Mouse (Mus musculus) hindbrain, embryonic 13.5 days (tissue): Measurements from ENCODE around the gene Hist1h2bc. TPM values are rescaled to one million over a fixed set of nuclear protein-coding genes. Genes with fewer than 3 reads are reported as not detected.
A peak's percentile ranks its signal among the peaks of the same experiment; 100 is the strongest.
"Not testable (repeated sequence)": the region's sequence is repeated elsewhere in the genome, so short reads cannot be mapped to it uniquely, and the experiment has no call there.

ENCODE experiments used
- ATAC-seq: fragments of 200-750 bp; cut with Nextera tagmentation; 2 replicates; pipeline ENCODE4 v1.8.0; 2017; ENCODE audit warnings: moderate TSS enrichment; ENCODE audit not compliant: low FRiP score
- H3K27ac ChIP-seq: fragments of 300-500 bp; sonication (generic); 2 replicates; pipeline ENCODE4 v1.5.1; 2015; ENCODE audit warnings: inconsistent platforms, mild to moderate bottlenecking, moderate library complexity
- H3K27me3 ChIP-seq: fragments of 300-500 bp; sonication (generic); 2 replicates; pipeline ENCODE4 v1.6.1; 2015; ENCODE audit warnings: mild to moderate bottlenecking, inconsistent platforms
- H3K36me3 ChIP-seq: fragments of 300-500 bp; sonication (generic); 2 replicates; pipeline ENCODE4 v1.6.1; 2015; ENCODE audit warnings: mild to moderate bottlenecking, inconsistent platforms
- H3K4me1 ChIP-seq: fragments of 300-500 bp; sonication (generic); replicated peaks from 2 replicates; pipeline ENCODE4 v1.6.1; 2015; ENCODE audit warnings: inconsistent platforms
- H3K4me2 ChIP-seq: fragments of 300-500 bp; sonication (generic); 2 replicates; pipeline ENCODE4 v1.6.1; 2015; ENCODE audit warnings: inconsistent platforms, mild to moderate bottlenecking, moderate library complexity
- H3K4me3 ChIP-seq: fragments of 300-500 bp; sonication (generic); 2 replicates; pipeline ENCODE4 v1.5.1; 2015; ENCODE audit warnings: mild to moderate bottlenecking, inconsistent platforms
- H3K9ac ChIP-seq: fragments of 300-500 bp; sonication (generic); 2 replicates; pipeline ENCODE4 v1.6.1; 2015; ENCODE audit warnings: mild to moderate bottlenecking, inconsistent platforms
- H3K9me3 ChIP-seq: fragments of 300-500 bp; sonication (generic); 2 replicates; pipeline ENCODE4 v1.6.1; 2016; ENCODE audit warnings: inconsistent platforms
- WGBS: fragments of 180-500 bp; shearing (Covaris S2); methylation state at CpG from one replicate; pipeline ENCODE4 v1.1.7; 2015; 5-methylcytosine and 5-hydroxymethylcytosine counted together
- polyA plus RNA-seq: library from polyadenylated mRNA; unstranded; fragments of >200 nt; fragmentation: Nextera tagmentation; extraction: Ambion mirVana; gene quantifications from 2 replicates; pipeline ENCODE4 v1.2.1, GENCODE M21; 2015

Hist1h2bc gene
- polyA plus RNA-seq, 1 experiment from 2014 or later = 23.1 TPM

DNA sequence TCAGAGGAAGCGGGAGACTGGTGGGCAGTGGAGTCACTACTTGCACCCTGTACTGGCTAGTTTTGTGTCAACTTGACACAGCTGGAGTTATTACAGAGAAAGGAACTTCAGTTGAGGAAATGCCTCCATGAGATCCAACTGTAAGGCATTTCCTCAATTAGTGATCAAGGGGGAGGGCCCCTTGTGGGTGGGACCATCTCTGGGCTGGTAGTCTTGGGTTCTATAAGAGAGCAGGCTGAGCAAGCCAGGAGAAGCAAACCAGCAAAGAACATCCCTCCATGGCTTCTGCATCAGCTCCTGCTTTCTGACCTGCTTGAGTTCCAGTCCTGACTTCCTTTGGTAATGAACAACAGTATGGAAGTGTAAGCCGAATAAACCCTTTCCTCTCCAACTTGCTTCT, 18.8 kb downstream of the Hist1h2bc start:
- not testable (repeated sequence) for H3K27ac ChIP-seq, H3K9ac ChIP-seq, H3K4me2 ChIP-seq, H3K9me3 ChIP-seq, ATAC-seq, H3K27me3 ChIP-seq, H3K36me3 ChIP-seq, H3K4me1 ChIP-seq, H3K4me3 ChIP-seq
- WGBS = 83% methylated on average over 2 of the region's 2 CpGs

DNA sequence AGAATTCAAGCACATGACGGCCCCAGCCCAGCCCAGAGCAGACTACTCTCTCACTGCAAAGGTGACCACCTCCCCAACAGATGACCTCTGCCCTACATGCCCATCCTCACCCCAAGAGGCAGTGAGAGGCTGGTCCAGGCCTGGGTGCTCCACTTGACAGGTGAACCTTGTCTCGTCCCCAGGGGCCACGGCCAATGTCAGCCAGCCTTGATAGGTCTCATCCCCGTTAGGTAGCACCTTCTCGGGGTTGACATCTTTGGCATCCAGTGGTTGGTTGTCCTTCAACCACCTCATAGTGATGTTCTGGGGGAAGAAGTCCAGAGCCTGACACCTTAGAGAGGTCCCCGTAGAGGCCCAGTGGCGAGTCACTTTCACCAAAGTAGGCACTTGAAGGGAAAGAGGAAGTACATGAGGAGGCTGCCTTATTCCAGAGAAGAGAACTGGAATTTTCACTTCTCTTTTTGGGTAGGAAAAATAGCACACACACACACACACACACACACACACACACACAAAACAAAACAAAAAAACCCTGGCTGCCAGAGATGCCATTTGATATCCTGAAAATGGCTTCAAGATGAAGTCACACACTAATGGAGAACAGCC, 21.9 kb downstream of the Hist1h2bc start:
- no peak overlapping the region for H3K9ac ChIP-seq
- H3K36me3 ChIP-seq = no peaks in the 10 kb centered on the region
- H3K9me3 ChIP-seq = no peaks in the 10 kb centered on the region
- H3K27me3 ChIP-seq = 0 out of 2 replicates have a peak, but pooled peaks cover 5% of the 10 kb centered on the region
- ATAC-seq = no peak
- H3K4me2 ChIP-seq = no peak overlapping the region
- H3K4me3 ChIP-seq = no peak overlapping the region
- no peak overlapping the region for H3K27ac ChIP-seq
- H3K4me1 ChIP-seq = peaks cover 14% of the 10 kb centered on the region
- WGBS = 95% methylated on average over 7 of the region's 7 CpGs

DNA sequence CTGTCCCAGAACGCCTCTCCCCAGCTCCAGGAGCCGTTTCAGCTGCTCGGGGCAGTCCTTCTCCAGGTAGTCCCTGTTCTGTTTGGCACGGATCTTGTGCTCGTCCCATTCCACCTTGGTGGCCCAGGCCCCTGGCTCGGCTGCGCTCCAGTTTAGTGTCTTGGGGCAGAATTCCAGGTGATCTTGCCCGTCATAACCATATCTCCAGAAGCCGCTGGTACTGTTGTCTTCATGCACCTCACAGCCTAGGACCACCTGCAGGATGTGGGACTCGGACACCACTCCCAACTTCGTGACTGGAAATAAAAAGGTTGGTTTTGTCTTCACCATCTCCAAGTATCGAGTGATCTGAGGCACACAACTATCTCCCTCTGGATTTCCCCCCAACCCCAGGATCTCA, 22.8 kb downstream of the Hist1h2bc start:
- ATAC-seq = no peak
- Histone ChIP-seq H3K4me2 (no peak overlapping the region), H3K36me3 (no peaks in the 10 kb centered on the region), H3K27ac (no peak overlapping the region), H3K4me3 (no peak overlapping the region), H3K9ac (no peak overlapping the region), H3K9me3 (no peaks in the 10 kb centered on the region), H3K4me1 (peaks cover 14% of the 10 kb centered on the region), H3K27me3 (peaks cover 10% of the 10 kb centered on the region; the same call in 1 of the 2 replicates)
- 96% methylated on average over 12 of the region's 12 CpGs for WGBS

DNA sequence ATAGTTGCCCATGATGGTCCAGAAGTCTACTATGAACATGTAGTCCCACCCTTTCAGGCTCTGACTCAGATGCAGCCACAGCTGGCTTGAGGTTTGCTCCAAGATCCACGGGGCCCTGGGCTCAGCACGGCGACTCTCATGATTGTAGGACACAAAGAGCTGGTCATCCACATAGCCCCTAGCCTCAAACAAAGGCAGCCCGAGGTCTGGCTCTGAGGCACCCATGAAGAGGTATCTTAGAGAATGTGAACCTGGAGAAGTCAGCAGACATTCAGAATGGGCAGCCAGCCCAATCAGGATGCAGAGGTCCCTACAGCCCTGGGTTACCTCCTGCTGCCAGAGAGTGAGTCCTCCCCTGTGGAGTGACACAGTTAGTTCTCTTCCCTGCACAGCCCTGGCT, 24.0 kb downstream of the Hist1h2bc start:
- Histone ChIP-seq H3K4me3 (no peak overlapping the region), H3K9ac (no peak overlapping the region), H3K9me3 (no peaks in the 10 kb centered on the region), H3K36me3 (no peaks in the 10 kb centered on the region), H3K4me2 (no peak overlapping the region), H3K27me3 (peaks cover 10% of the 10 kb centered on the region; the same call in 1 of the 2 replicates), H3K27ac (no peak overlapping the region), H3K4me1 (peaks cover 14% of the 10 kb centered on the region)
- ATAC-seq = no peak
- 89% methylated on average over 4 of the region's 4 CpGs for WGBS

DNA sequence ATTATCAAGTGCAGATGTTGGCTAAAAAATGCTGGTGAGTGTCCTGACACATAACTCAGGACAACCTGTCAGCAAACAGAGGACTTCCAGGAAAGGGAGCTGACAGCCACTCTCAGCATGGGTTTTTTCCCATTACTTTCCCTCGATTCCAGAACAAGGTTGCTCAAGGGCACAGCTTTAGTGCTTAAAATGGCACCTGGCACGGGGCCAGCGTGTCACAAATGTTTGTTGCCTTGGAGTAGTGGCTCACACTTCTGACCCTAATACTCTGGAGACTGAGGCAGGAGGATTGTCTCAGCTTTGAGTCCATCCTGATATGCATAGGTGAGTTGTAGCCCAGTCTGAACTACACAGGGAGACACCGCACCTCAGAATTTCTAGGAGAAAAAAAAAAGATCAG, 24.7 kb downstream of the Hist1h2bc start:
- H3K9me3 ChIP-seq = no peaks in the 10 kb centered on the region
- no peak overlapping the region for H3K27ac ChIP-seq
- peaks cover 14% of the 10 kb centered on the region for H3K4me1 ChIP-seq
- H3K4me3 ChIP-seq = no peak overlapping the region
- no peak overlapping the region for H3K9ac ChIP-seq
- ATAC-seq = no peak
- 83% methylated on average over 4 of the region's 4 CpGs for WGBS
- peaks cover 10% of the 10 kb centered on the region; the same call in 1 of the 2 replicates for H3K27me3 ChIP-seq
- no peak overlapping the region for H3K4me2 ChIP-seq
- no peaks in the 10 kb centered on the region for H3K36me3 ChIP-seq

DNA sequence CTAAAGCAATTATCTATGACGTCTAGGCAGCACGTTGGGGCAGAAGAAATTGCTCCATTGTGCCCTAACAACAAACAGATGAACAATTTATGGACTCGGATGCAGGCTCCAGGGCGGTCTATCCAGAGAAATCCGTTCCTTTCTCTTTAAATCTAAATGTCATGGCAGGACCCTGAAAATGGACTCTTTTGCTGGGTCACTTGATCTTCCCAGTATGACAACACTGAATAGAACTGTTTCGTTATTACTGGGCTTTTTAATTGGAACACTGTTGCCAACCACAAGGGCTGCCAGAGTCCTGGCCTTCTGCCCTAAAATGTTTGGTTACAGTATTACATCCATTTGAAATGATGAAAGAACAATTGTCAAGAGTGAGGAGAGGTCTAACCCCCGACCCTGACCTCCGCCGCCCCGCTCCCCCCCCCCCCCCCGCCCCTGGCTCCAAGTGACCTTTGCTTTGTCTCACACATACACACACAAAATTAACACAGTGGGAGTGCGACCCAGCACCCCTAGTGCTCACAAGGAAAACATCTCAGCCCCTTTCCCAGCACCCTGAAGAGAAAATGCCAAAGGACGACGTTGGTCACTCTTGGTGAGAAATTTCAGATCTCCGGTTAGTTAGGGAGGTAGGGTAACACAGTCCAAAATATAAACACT, 25.8 kb downstream of the Hist1h2bc start:
- no peak for ATAC-seq
- peak overlapping the region; percentile 62; the same call in 1 of the 2 replicates for H3K9ac ChIP-seq
- peak overlapping the region; percentile 38 for H3K4me3 ChIP-seq
- no peaks in the 10 kb centered on the region for H3K36me3 ChIP-seq
- WGBS = 9% methylated on average over 14 of the region's 15 CpGs
- no peak overlapping the region for H3K27ac ChIP-seq
- peaks cover 10% of the 10 kb centered on the region; the same call in 1 of the 2 replicates for H3K27me3 ChIP-seq
- H3K4me2 ChIP-seq = peak overlapping the region; percentile 59
- peaks cover 14% of the 10 kb centered on the region for H3K4me1 ChIP-seq
- H3K9me3 ChIP-seq = no peaks in the 10 kb centered on the region

DNA sequence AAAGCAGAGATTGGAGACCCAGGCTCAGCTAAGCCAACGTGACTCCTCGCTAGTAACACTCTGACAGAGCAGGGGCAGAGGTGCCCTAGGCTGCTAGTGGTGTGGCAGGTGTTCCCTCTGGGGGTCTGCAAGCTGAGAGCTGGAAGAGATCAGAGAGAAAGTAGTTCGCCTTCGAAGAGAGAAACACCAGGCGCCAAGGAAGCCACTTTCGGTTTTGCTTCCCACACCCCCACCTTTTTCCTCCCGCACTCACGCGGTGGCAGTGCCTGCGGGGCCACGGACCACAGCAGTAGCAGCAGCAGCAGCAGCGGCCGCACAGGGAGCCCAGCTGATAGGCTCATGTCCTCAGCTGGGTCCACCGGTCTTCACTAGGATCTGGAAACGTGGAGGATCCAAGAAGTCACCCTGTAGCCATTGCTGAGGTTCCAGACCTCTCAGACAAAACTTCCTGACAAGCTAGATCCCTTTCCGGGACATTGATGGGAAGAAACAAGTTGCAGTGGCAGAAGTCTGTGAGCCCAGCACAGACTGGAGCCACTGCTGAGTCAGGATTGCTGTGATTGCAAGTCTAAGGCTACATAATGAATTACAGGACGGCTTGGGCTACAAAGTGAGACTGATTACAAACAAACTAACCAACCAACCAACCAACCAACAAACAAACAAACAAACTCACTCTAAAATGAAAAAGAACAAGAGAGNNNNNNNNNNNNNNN, 26.5 kb downstream of the Hist1h2bc start, which contains the start of gene Hfe:
Gene Hfe (minus strand): TSS at position 481 of the 716 bp plus-strand sequence.
- Histone ChIP-seq H3K27me3 (peaks cover 10% of the 10 kb centered on the region; the same call in 1 of the 2 replicates), H3K4me1 (peaks cover 14% of the 10 kb centered on the region), H3K4me2 (peak within 1 kb of the TSS; percentile 59), H3K27ac (no peak within 1 kb of the TSS), H3K9me3 (no peaks in the 10 kb centered on the region), H3K9ac (peak within 1 kb of the TSS; percentile 62; the same call in 1 of the 2 replicates), H3K36me3 (no peaks in the 10 kb centered on the region), H3K4me3 (peak within 1 kb of the TSS; percentile 38)
- ATAC-seq = no peak
- WGBS = 5% methylated on average over 17 of the region's 17 CpGs

DNA sequence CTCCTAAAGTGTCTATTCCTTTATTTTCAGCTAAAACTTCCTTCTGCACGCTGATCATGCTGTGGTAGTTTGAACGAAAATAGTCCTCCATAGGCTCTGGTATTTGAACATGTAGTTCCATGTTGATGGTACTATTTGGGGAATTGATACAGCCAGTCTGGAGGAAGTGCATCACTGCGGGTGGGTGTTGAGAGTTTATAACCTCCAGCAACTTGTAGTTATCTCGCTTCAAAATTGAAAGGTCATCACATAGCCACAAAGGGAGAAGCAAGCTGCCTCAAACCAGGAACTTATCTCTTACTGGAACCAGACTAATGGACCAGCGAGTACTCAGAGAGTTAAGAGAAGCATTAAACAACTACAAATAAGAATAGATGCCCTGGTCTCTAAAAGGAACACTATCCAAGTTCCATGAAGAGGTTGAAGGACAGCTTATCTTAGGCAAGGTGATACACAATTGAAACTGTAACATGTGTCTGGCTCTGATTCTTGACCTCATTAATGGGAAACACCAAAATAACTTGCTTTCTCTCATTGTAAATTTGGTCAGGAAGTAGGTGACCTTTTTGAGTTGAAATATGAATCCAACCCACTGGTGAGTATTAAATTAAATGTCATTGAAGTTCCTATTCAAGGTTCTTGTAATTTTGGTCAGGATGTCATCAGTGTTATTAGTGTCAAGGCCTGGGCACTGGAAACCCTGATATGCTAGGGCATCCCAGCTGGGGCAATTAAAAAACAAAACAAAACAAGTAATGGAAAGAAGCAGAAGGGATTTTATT, 32.5 kb downstream of the Hist1h2bc start:
- no peaks in the 10 kb centered on the region for H3K9me3 ChIP-seq
- no peak overlapping the region for H3K27ac ChIP-seq
- no peak overlapping the region for H3K4me3 ChIP-seq
- ATAC-seq = no peak
- 92% methylated on average over 5 of the region's 5 CpGs for WGBS
- peaks cover 2% of the 10 kb centered on the region; the same call in 1 of the 2 replicates for H3K27me3 ChIP-seq
- H3K4me2 ChIP-seq = no peak overlapping the region
- no peaks in the 10 kb centered on the region for H3K4me1 ChIP-seq
- no peak overlapping the region for H3K9ac ChIP-seq
- H3K36me3 ChIP-seq = no peaks in the 10 kb centered on the region

DNA sequence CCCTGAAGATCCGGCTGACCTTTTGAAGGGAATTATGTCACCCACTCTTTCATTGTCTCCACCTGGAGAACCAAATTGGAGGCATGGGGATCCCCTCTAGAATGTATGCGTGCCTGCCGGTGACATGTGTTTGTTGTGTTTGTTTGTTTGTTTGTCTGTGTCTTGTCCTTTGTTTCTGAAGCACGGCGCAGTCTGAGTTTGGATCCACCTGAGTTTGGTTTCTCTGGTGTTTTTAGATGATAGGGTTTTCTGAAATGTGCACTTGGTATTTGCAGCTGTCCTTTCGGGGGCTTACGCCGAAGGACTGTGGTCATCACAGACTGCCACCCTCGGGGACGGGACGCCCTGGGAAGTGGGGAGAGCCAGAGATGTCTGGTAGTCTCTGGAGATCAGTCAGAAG, 33.2 kb downstream of the Hist1h2bc start:
- ATAC-seq = no peak
- no peak overlapping the region for H3K27ac ChIP-seq
- 54% methylated on average over 11 of the region's 11 CpGs for WGBS

DNA sequence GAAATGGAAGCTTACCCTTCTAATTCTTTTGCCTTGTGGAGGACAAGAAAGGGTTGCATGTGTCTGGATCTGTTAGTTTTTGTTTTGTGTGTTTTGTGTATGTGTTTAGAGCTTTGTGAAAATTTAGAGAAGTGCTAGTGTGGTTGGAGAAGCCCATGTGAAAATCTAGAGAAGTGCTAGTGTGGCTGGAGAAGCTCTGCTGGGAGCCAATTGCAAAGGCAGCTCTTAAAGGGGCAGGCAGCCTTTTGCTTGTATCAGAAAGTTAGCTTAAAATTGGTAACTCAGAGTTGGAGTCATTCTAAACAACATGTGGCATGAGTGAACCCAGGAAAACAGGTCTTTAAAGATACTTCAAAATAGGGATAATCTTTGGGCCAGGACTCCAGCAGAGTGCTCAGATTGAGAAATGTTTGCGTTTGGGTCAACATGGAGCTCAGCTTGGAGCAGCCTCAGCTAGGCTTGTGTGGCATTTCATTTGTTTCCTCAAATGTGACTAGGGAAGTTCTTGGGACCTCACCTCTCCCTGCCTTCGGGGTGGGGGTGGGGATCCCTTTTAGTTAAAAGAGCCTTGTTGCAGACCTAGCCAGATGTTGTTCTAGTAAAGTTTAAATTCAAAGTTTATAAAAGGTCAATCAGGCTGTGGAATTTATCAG, 33.7 kb downstream of the Hist1h2bc start:
- not testable (repeated sequence) for H3K4me2 ChIP-seq, H3K27ac ChIP-seq, ATAC-seq, H3K9me3 ChIP-seq, H3K4me3 ChIP-seq, H3K9ac ChIP-seq, H3K27me3 ChIP-seq, H3K4me1 ChIP-seq, H3K36me3 ChIP-seq
- WGBS = 17% methylated on average over 2 of the region's 2 CpGs

More for the DNA sequence above, 33.2 kb downstream of the Hist1h2bc start:
- Histone ChIP-seq H3K4me3 (no peak overlapping the region), H3K4me2 (no peak overlapping the region), H3K9ac (no peak overlapping the region), H3K9me3 (no peaks in the 10 kb centered on the region), H3K36me3 (no peaks in the 10 kb centered on the region), H3K27me3 (no peaks in the 10 kb centered on the region), H3K4me1 (no peaks in the 10 kb centered on the region)

DNA sequence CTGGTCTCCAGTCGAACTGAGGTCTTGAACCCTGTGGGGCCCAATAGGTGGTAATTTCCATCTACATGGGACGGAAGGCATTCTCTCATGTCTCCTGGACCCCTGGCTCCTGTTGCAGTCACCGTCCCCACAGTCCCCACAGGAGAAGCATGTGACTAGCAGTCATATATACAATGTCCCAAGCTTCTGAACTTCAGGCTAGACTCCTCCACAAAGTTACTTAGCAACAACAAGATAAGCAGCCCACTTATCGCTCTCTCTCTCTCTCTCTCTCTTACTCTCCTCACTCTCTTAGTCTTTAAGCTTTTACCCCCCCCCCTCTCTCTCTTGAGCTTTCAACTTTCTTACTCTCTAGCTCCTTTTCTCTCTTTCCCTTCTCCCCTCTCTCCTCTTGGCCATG, 40.2 kb downstream of the Hist1h2bc start:
- Histone ChIP-seq H3K9me3 (no peaks in the 10 kb centered on the region), H3K27me3 (no peaks in the 10 kb centered on the region), H3K9ac (no peak overlapping the region), H3K4me1 (no peaks in the 10 kb centered on the region), H3K4me3 (no peak overlapping the region), H3K36me3 (no peaks in the 10 kb centered on the region), H3K4me2 (no peak overlapping the region), H3K27ac (no peak overlapping the region)
- ATAC-seq = no peak
- WGBS = 84% methylated on average over 4 of the region's 4 CpGs
